Mouse (Mus musculus) spleen, adult 2 months (tissue): ENCODE results near the gene Vmn1r21.

Experiments used
- CTCF ChIP-seq: fragments of 200-500 bp; IDR thresholded peaks from 2 replicates; pipeline ENCODE4 v1.5.1; 2011; ENCODE audit warnings: mild to moderate bottlenecking, inconsistent platforms; ENCODE audit not compliant: insufficient read depth, insufficient read length, insufficient replicate concordance; ENCODE audit errors: extremely low read depth
- POLR2A ChIP-seq: fragments of 200-500 bp; IDR thresholded peaks from 2 replicates; pipeline ENCODE4 v1.6.1; 2011; ENCODE audit warnings: low read depth, low read length, inconsistent platforms

DNA sequence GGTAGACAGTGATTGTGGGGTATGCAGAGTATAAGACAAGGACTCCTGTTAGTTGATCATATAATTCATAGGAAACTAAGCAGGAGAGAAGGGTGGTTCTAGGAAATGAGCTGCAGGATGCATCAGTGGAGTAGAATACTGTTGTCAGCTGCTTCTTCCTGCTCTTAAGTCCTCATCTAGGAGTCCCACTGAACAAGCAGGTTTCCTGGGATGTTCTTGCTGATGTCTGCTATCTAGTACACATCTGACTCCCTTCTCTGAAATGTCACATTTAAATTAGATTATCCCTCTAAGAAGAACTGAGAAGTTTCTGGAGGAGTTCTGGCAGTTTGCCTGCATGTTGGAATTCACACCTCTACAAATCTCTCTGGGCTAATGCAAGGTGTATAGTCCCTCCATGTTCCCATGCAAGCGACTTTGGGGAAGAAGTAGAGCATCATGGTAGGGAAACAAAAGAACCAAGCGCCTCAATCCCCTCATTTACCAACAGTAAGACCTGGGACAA, 35.7 kb downstream of the Vmn1r21 start:
- TF ChIP-seq POLR2A (no peak), CTCF (no peak)
